Mouse (Mus musculus) embryonic facial prominence, embryonic 15.5 days (tissue): Measurements from ENCODE around the gene Sept9. TPM values are rescaled to one million over a fixed set of nuclear protein-coding genes. Genes with fewer than 3 reads are reported as not detected.
A peak's percentile ranks its signal among the peaks of the same experiment; 100 is the strongest.

Source experiments
- ATAC-seq: fragments of 200-750 bp; cut with Nextera tagmentation; 2 replicates; pipeline ENCODE4 v1.8.0; 2017; ENCODE audit warnings: low read depth, moderate TSS enrichment; ENCODE audit not compliant: insufficient number of reproducible peaks, low FRiP score, low TSS enrichment
- H3K27ac ChIP-seq: fragments of 300-500 bp; sonication (generic); replicated peaks from 2 replicates; pipeline ENCODE4 v1.5.1; 2015; ENCODE audit warnings: mild to moderate bottlenecking, inconsistent platforms
- H3K27me3 ChIP-seq: fragments of 300-500 bp; sonication (generic); 2 replicates; pipeline ENCODE4 v1.6.1; 2015; ENCODE audit warnings: inconsistent platforms
- H3K36me3 ChIP-seq: fragments of 300-500 bp; sonication (generic); 2 replicates; pipeline ENCODE4 v1.6.1; 2015; ENCODE audit warnings: mild to moderate bottlenecking, inconsistent platforms
- H3K4me1 ChIP-seq: fragments of 300-500 bp; sonication (generic); 2 replicates; pipeline ENCODE4 v1.6.1; 2015; ENCODE audit warnings: inconsistent platforms
- H3K4me2 ChIP-seq: fragments of 300-500 bp; sonication (generic); replicated peaks from 2 replicates; pipeline ENCODE4 v1.6.1; 2015; ENCODE audit warnings: mild to moderate bottlenecking, inconsistent platforms
- H3K4me3 ChIP-seq: fragments of 300-500 bp; sonication (generic); replicated peaks from 2 replicates; pipeline ENCODE4 v1.5.1; 2015; ENCODE audit warnings: mild to moderate bottlenecking, inconsistent platforms
- H3K9ac ChIP-seq: fragments of 300-500 bp; sonication (generic); 2 replicates; pipeline ENCODE4 v1.6.1; 2015; ENCODE audit warnings: inconsistent platforms
- H3K9me3 ChIP-seq: fragments of 300-500 bp; sonication (generic); replicated peaks from 2 replicates; pipeline ENCODE4 v1.6.1; 2016; ENCODE audit warnings: inconsistent platforms
- WGBS: fragments of 180-500 bp; shearing (Covaris S2); methylation state at CpG from one replicate; pipeline ENCODE4 v1.1.7; 2015; 5-methylcytosine and 5-hydroxymethylcytosine counted together
- polyA plus RNA-seq: library from polyadenylated mRNA; unstranded; fragments of >200 nt; fragmentation: Nextera tagmentation; extraction: Ambion mirVana; gene quantifications from 2 replicates; pipeline ENCODE4 v1.2.1, GENCODE M21; 2015

Sept9 gene
- polyA plus RNA-seq, 1 experiment from 2014 or later: 157 TPM

GRCm38 (mm10) chr11:117297190-117297829 is 97.8 kb downstream of the Sept9 start:
- peaks cover 54% of the 10 kb centered on the region for H3K4me1 ChIP-seq
- peaks cover 4% of the 10 kb centered on the region for H3K36me3 ChIP-seq
- ATAC-seq: no peak
- no peak overlapping the region for H3K4me3 ChIP-seq
- peak overlapping the region; percentile 72 for H3K27ac ChIP-seq
- H3K9me3 ChIP-seq: no peaks in the 10 kb centered on the region
- no peak overlapping the region for H3K9ac ChIP-seq
- H3K4me2 ChIP-seq: no peak overlapping the region
- H3K27me3 ChIP-seq: no peaks in the 10 kb centered on the region
- WGBS: 79% methylated on average over 3 of the region's 3 CpGs

GRCm38 (mm10) chr11:117299741-117300140 is 100.3 kb downstream of the Sept9 start:
- no peak for ATAC-seq
- no peak overlapping the region for H3K9ac ChIP-seq
- no peak overlapping the region for H3K4me3 ChIP-seq
- no peaks in the 10 kb centered on the region for H3K9me3 ChIP-seq
- H3K27ac ChIP-seq: no peak overlapping the region
- WGBS: 83% methylated on average over 6 of the region's 6 CpGs
- H3K4me1 ChIP-seq: peaks cover 62% of the 10 kb centered on the region
- peaks cover 5% of the 10 kb centered on the region; the same call in 1 of the 2 replicates for H3K36me3 ChIP-seq
- H3K4me2 ChIP-seq: no peak overlapping the region
- H3K27me3 ChIP-seq: no peaks in the 10 kb centered on the region

GRCm38 (mm10) chr11:117300809-117301208 is 101.3 kb downstream of the Sept9 start:
- Histone ChIP-seq H3K9me3 (no peaks in the 10 kb centered on the region), H3K4me3 (no peak overlapping the region), H3K27ac (peak overlapping the region; percentile 89), H3K36me3 (peaks cover 5% of the 10 kb centered on the region; the same call in 1 of the 2 replicates), H3K4me2 (no peak overlapping the region), H3K4me1 (peaks cover 59% of the 10 kb centered on the region), H3K27me3 (no peaks in the 10 kb centered on the region), H3K9ac (no peak overlapping the region)
- WGBS: 80% methylated on average over 4 of the region's 4 CpGs
- no peak for ATAC-seq

GRCm38 (mm10) chr11:117301716-117302115 is 102.3 kb downstream of the Sept9 start:
- 29% methylated on average over 6 of the region's 6 CpGs for WGBS
- H3K9me3 ChIP-seq: no peaks in the 10 kb centered on the region
- H3K36me3 ChIP-seq: peaks cover 5% of the 10 kb centered on the region; the same call in 1 of the 2 replicates
- no peaks in the 10 kb centered on the region for H3K27me3 ChIP-seq
- peak overlapping the region; percentile 89 for H3K27ac ChIP-seq
- peaks cover 59% of the 10 kb centered on the region for H3K4me1 ChIP-seq
- ATAC-seq: peak; percentile 29; the same call in 1 of the 2 replicates
- no peak overlapping the region for H3K4me2 ChIP-seq
- no peak overlapping the region for H3K9ac ChIP-seq
- H3K4me3 ChIP-seq: no peak overlapping the region

- H3K27ac ChIP-seq: peak overlapping the region; percentile 89
- no peak for ATAC-seq
- H3K4me1 ChIP-seq: peaks cover 59% of the 10 kb centered on the region
These were observed 102.9 kb downstream of the Sept9 start for GRCm38 (mm10) chr11:117302371-117302770.

GRCm38 (mm10) chr11:117305509-117306188 is 106.2 kb downstream of the Sept9 start:
- Histone ChIP-seq H3K4me2 (no peak overlapping the region), H3K9ac (no peak overlapping the region), H3K4me1 (peaks cover 90% of the 10 kb centered on the region), H3K9me3 (no peaks in the 10 kb centered on the region), H3K27ac (no peak overlapping the region), H3K4me3 (no peak overlapping the region), H3K27me3 (no peaks in the 10 kb centered on the region), H3K36me3 (0 out of 2 replicates have a peak, but pooled peaks cover 7% of the 10 kb centered on the region)
- no peak for ATAC-seq
- 78% methylated on average over 7 of the region's 7 CpGs for WGBS

More at GRCm38 (mm10) chr11:117302371-117302770, 102.9 kb downstream of the Sept9 start:
- H3K9ac ChIP-seq: no peak overlapping the region
- no peak overlapping the region for H3K4me3 ChIP-seq
- 0 out of 2 replicates have a peak, but pooled peaks cover 7% of the 10 kb centered on the region for H3K36me3 ChIP-seq
- H3K4me2 ChIP-seq: no peak overlapping the region
- WGBS: 63% methylated on average over 5 of the region's 5 CpGs
- H3K27me3 ChIP-seq: no peaks in the 10 kb centered on the region
- H3K9me3 ChIP-seq: no peaks in the 10 kb centered on the region

- Histone ChIP-seq H3K9me3 (no peaks in the 10 kb centered on the region), H3K36me3 (0 out of 2 replicates have a peak, but pooled peaks cover 7% of the 10 kb centered on the region), H3K4me1 (peaks cover 96% of the 10 kb centered on the region), H3K27ac (peak overlapping the region; percentile 51; the same call in 1 of the 2 replicates), H3K9ac (no peak overlapping the region), H3K27me3 (no peaks in the 10 kb centered on the region), H3K4me3 (no peak overlapping the region), H3K4me2 (no peak overlapping the region)
- ATAC-seq: no peak
- whole genome bisulfite sequencing: 63% methylated on average over 14 of the region's 14 CpGs
These were observed 107.0 kb downstream of the Sept9 start for GRCm38 (mm10) chr11:117306311-117307088.

GRCm38 (mm10) chr11:117307895-117308786 is 108.7 kb downstream of the Sept9 start:
- Histone ChIP-seq H3K4me1 (peaks cover 96% of the 10 kb centered on the region), H3K36me3 (0 out of 2 replicates have a peak, but pooled peaks cover 7% of the 10 kb centered on the region), H3K9ac (no peak overlapping the region), H3K27me3 (no peaks in the 10 kb centered on the region), H3K4me3 (no peak overlapping the region), H3K27ac (peak overlapping the region; percentile 76), H3K4me2 (0 out of 2 replicates have a peak overlapping the region, but pooled peaks have one; percentile 6), H3K9me3 (no peaks in the 10 kb centered on the region)
- ATAC-seq: peak; percentile 25; the same call in 1 of the 2 replicates
- WGBS: 25% methylated on average over 13 of the region's 13 CpGs

GRCm38 (mm10) chr11:117309108-117309917 is 109.9 kb downstream of the Sept9 start:
- peak overlapping the region; percentile 76 for H3K27ac ChIP-seq
- ATAC-seq: no peak
- H3K9ac ChIP-seq: no peak overlapping the region

GRCm38 (mm10) chr11:117309918-117310287 is 110.4 kb downstream of the Sept9 start:
- Histone ChIP-seq H3K9me3 (no peaks in the 10 kb centered on the region), H3K4me2 (no peak overlapping the region), H3K27me3 (no peaks in the 10 kb centered on the region), H3K27ac (peak overlapping the region; percentile 77), H3K9ac (no peak overlapping the region), H3K4me1 (peaks cover 98% of the 10 kb centered on the region), H3K36me3 (0 out of 2 replicates have a peak, but pooled peaks cover 3% of the 10 kb centered on the region), H3K4me3 (no peak overlapping the region)
- WGBS: 62% methylated on average over 3 of the region's 3 CpGs
- no peak for ATAC-seq

More at GRCm38 (mm10) chr11:117309108-117309917, 109.9 kb downstream of the Sept9 start:
- Histone ChIP-seq H3K36me3 (0 out of 2 replicates have a peak, but pooled peaks cover 3% of the 10 kb centered on the region), H3K4me1 (peaks cover 98% of the 10 kb centered on the region), H3K4me3 (no peak overlapping the region), H3K27me3 (no peaks in the 10 kb centered on the region), H3K9me3 (no peaks in the 10 kb centered on the region), H3K4me2 (no peak overlapping the region)
- WGBS: 51% methylated on average over 17 of the region's 17 CpGs
